Mouse (Mus musculus) cerebellum, adult 9-10 months (tissue): ENCODE measurements around the gene Krt20.

ENCODE experiments used
- DNase-seq: peaks from one replicate; pipeline ENCODE4 v3.0.0; 2022

Gene Krt20

GRCm38 (mm10) chr11:99437972-99438371, at the start of gene Krt20:
Gene Krt20, minus strand, starts transcription at chr11:99438150.
- no peak for DNase-seq

- DNase-seq = no peak
These were observed 37.0 kb upstream of the Krt20 start for GRCm38 (mm10) chr11:99474981-99475380.

GRCm38 (mm10) chr11:99473433-99473832, 35.5 kb upstream of the Krt20 start:
- no peak for DNase-seq

GRCm38 (mm10) chr11:99472405-99472804, 34.5 kb upstream of the Krt20 start:
- no peak for DNase-seq

GRCm38 (mm10) chr11:99471946-99472345, 34.0 kb upstream of the Krt20 start:
- DNase-seq = no peak

- no peak for DNase-seq
These were observed 31.3 kb upstream of the Krt20 start for GRCm38 (mm10) chr11:99469228-99469627.

GRCm38 (mm10) chr11:99468566-99468965, 30.6 kb upstream of the Krt20 start:
- no peak for DNase-seq

- no peak for DNase-seq
These were observed 28.4 kb upstream of the Krt20 start for GRCm38 (mm10) chr11:99466316-99466715.

- DNase-seq = peak; percentile 79
These were observed 26.9 kb upstream of the Krt20 start for GRCm38 (mm10) chr11:99464836-99465235.

- DNase-seq = peak; percentile 46
These were observed 25.2 kb upstream of the Krt20 start for GRCm38 (mm10) chr11:99463155-99463554.

GRCm38 (mm10) chr11:99461736-99462135, 23.8 kb upstream of the Krt20 start:
- no peak for DNase-seq

GRCm38 (mm10) chr11:99458887-99459286, 20.9 kb upstream of the Krt20 start:
- no peak for DNase-seq

GRCm38 (mm10) chr11:99454759-99455158, 16.8 kb upstream of the Krt20 start:
- DNase-seq = no peak

GRCm38 (mm10) chr11:99454044-99454443, 16.1 kb upstream of the Krt20 start:
- DNase-seq = no peak

GRCm38 (mm10) chr11:99448769-99449168, 10.8 kb upstream of the Krt20 start:
- DNase-seq = no peak

GRCm38 (mm10) chr11:99441220-99441619, 3.3 kb upstream of the Krt20 start:
- DNase-seq = no peak

GRCm38 (mm10) chr11:99439465-99439864, 1.5 kb upstream of the Krt20 start:
- no peak for DNase-seq

- DNase-seq = no peak
These were observed 1.3 kb downstream of the Krt20 start for GRCm38 (mm10) chr11:99436625-99437024.

- DNase-seq = peak; percentile 5
These were observed 7.3 kb downstream of the Krt20 start for GRCm38 (mm10) chr11:99430670-99431069.

GRCm38 (mm10) chr11:99422159-99422558, 15.8 kb downstream of the Krt20 start, which contains the start of gene Krt12:
Gene Krt12, minus strand, starts transcription at chr11:99422259.
- no peak for DNase-seq

- no peak for DNase-seq
These were observed 17.4 kb downstream of the Krt20 start for GRCm38 (mm10) chr11:99420586-99420985.

- DNase-seq = no peak
These were observed 20.1 kb downstream of the Krt20 start for GRCm38 (mm10) chr11:99417819-99418218.

- no peak for DNase-seq
These were observed 21.0 kb downstream of the Krt20 start for GRCm38 (mm10) chr11:99416902-99417301.

GRCm38 (mm10) chr11:99414463-99415147, 23.3 kb downstream of the Krt20 start:
- DNase-seq = no peak

- DNase-seq = no peak
These were observed 24.7 kb downstream of the Krt20 start for GRCm38 (mm10) chr11:99413247-99413646.
